In genomic region chr14:16328531-16328930, GRCm38 (mm10) we compare ENCODE assay signal across 8 mouse cellular contexts. TPM values are rescaled to one million over a fixed set of nuclear protein-coding genes. Genes with fewer than 3 reads are reported as not detected.
DNase-seq lines count a peak whose midpoint lies in the region; ATAC-seq and TF ChIP-seq lines count a peak whose summit lies in the region.

No protein-coding gene starts in this region.

- H3K9ac ChIP-seq in ES-E14 (ENCODE audit: insufficient read depth, low read depth, low read length, poor library complexity, severe bottlenecking), result no peak overlapping the region
- H3K9ac ChIP-seq in midbrain, embryonic 13.5 days (replicated peaks), result no peak overlapping the region

- in situ Hi-C loops in ES-E14 (cut with MboI; ENCODE audit: low sequenced_read_pairs in 2 of 2, unreplicated experiment in 2 of 2), result no loop called here

- no peak for TF ChIP-seq POLR2A in kidney, adult 2 months (IDR thresholded peaks at IDR 0.05; ENCODE audit: low read depth, low read length)

- H3K4me1 ChIP-seq in ES-E14 (ENCODE audit: control insufficient read depth in 2 of 2, insufficient read depth in 2 of 2, low read length in 2 of 2, poor library complexity in 1 of 2), result peaks cover 0 to 6% of the 10 kb centered on the region in 2 experiments; a peak in 2 of 4 replicates
- H3K4me1 ChIP-seq in kidney, adult 2 months (ENCODE audit: control insufficient read depth, insufficient read depth, low read length), result no peaks in the 10 kb centered on the region
- H3K4me1 ChIP-seq in midbrain, embryonic 13.5 days (replicated peaks), result peaks cover 11% of the 10 kb centered on the region

- no peaks in the 10 kb centered on the region for H3K36me3 ChIP-seq in ES-E14 (ENCODE audit: control insufficient read depth, insufficient read depth, low read length, poor library complexity, severe bottlenecking)
- H3K36me3 ChIP-seq in kidney, adult 2 months (ENCODE audit: control insufficient read depth, insufficient read depth, low read length), result no peaks in the 10 kb centered on the region
- no peaks in the 10 kb centered on the region for H3K36me3 ChIP-seq in midbrain, embryonic 13.5 days

- no peak overlapping the region for H3K4me3 ChIP-seq in ES-E14 (ENCODE audit: insufficient read depth in 1 of 2, low read depth in 1 of 2, low read length in 2 of 2, poor library complexity in 1 of 2, severe bottlenecking in 1 of 2)
- H3K4me3 ChIP-seq in kidney, adult 2 months (ENCODE audit: insufficient read depth, low read depth, low read length), result no peak overlapping the region
- H3K4me3 ChIP-seq in midbrain, embryonic 13.5 days (replicated peaks), result no peak overlapping the region

- no peak for TF ChIP-seq CTCF in kidney, adult 2 months (conservative IDR thresholded peaks at IDR 0.05; ENCODE audit: insufficient read depth, insufficient read length, low read depth, low read length)

- peak overlapping the region; percentile 18; the same call in 1 of the 2 replicates for H3K27ac ChIP-seq in ES-E14 (ENCODE audit: insufficient read depth, low read depth, low read length, poor library complexity, severe bottlenecking)
- peak overlapping the region; percentile 45; the same call in 1 of the 2 replicates for H3K27ac ChIP-seq in kidney, adult 2 months (ENCODE audit: insufficient read depth, low read depth, low read length)
- no peak overlapping the region for H3K27ac ChIP-seq in midbrain, embryonic 13.5 days

- no peaks in the 10 kb centered on the region for H3K9me3 ChIP-seq in ES-E14 (ENCODE audit: control insufficient read depth, insufficient read depth, low read depth, low read length)
- H3K9me3 ChIP-seq in midbrain, embryonic 13.5 days, result no peaks in the 10 kb centered on the region

- peak; percentile 70 for ATAC-seq in midbrain, embryonic 13.5 days

- no peaks in the 10 kb centered on the region for H3K27me3 ChIP-seq in kidney, adult 2 months (replicated peaks; ENCODE audit: control insufficient read depth, insufficient read depth, low read length)
- no peaks in the 10 kb centered on the region for H3K27me3 ChIP-seq in midbrain, embryonic 13.5 days

- WGBS in kidney, adult 2 months, result 20% methylated on average over 2 of the region's 2 CpGs
- WGBS in midbrain, embryonic 13.5 days, result 6% methylated on average over 2 of the region's 2 CpGs

- DNase-seq in ES-E14 (ENCODE audit: low read depth, low spot score) (no peak), ZHBTc4 (ENCODE audit: low read depth, low spot score) (peak; percentile 21)
- DNase-seq in gastrocnemius, postnatal 4 days (ENCODE audit: low spot score in 2 of 2), result peak; percentile 33 to 73
- peak; percentile 77 for DNase-seq in kidney, adult 2 months
- DNase-seq in left cerebral cortex, adult 18-20 months (ENCODE audit: low spot score in 2 of 2), result no peak
- DNase-seq in natural killer cell, adult 2 months (ENCODE audit: low spot score in 2 of 2), result no peak
- no peak for DNase-seq in c-Kit-positive CD71-positive TER-119-positive erythroid progenitor cells, embryonic 14.5 days (ENCODE audit: low spot score)

- no peak overlapping the region for H3K4me2 ChIP-seq in midbrain, embryonic 13.5 days (replicated peaks)

TF ChIP-seq in ES-E14, 5 proteins besides CTCF, POLR2A, EP300 and RAD21:
- TF ChIP-seq MAFK (IDR thresholded peaks at IDR 0.05; ENCODE audit: insufficient read depth, low read depth, low read length), result no peak
- TF ChIP-seq HCFC1 (IDR thresholded peaks at IDR 0.05; ENCODE audit: borderline replicate concordance, insufficient read depth, low read length), result no peak
- no peak for TF ChIP-seq ZC3H11A (IDR thresholded peaks at IDR 0.05; ENCODE audit: borderline replicate concordance, low read depth, low read length)
- TF ChIP-seq CHD2 (IDR thresholded peaks at IDR 0.05; ENCODE audit: low read depth, low read length), result no peak
- no peak for TF ChIP-seq ZNF384 (IDR thresholded peaks at IDR 0.05; ENCODE audit: low read depth, low read length)

RNA-seq across cellular contexts. Expression of gene Top2b, which starts 36.4 kb away (rescaled TPM):
- total RNA-seq in ES-E14 (2012; rRNA removed), result 13.2 and 27.1 TPM in 2 replicates
- total RNA-seq in gastrocnemius, postnatal 4 days (2021), result 100 to 1,000 TPM in 1 of 2 experiments, 10 to 100 TPM in 1; 94.5 to 110 TPM
- 5.4 and 10.5 TPM in 2 replicates for polyA plus RNA-seq in kidney, adult 2 months (2012; rRNA removed)
- polyA plus RNA-seq in midbrain, embryonic 13.5 days (2015; fragmentation: Nextera tagmentation; extraction: Ambion mirVana), result 118 and 130 TPM in 2 replicates
- 10 to 100 TPM; 87.8 to 92.1 TPM for total RNA-seq in left cerebral cortex, adult 18-20 months (2021)

Comparison
In these comparisons a context has a peak if more than half of its experiments do, and no peak if none do; other contexts are left out.
1. DNase-seq: peak in ZHBTc4 (single experiment), gastrocnemius, postnatal 4 days (2 of 2) and kidney, adult 2 months (single experiment); none in ES-E14 (single experiment), left cerebral cortex, adult 18-20 months (0 of 2), natural killer cell, adult 2 months (0 of 2) and c-Kit-positive CD71-positive TER-119-positive erythroid progenitor cells, embryonic 14.5 days (single experiment).